Mouse (Mus musculus) limb, embryonic 14.5 days (tissue): ENCODE measurements at regions not wholly inside any gene's neighbourhood (a gene's known extent, or its start where the extent isn't known, plus 50 kb on each side); places are given as distances from the start of the nearest gene placed in this dataset.

ENCODE experiments used
- ATAC-seq: fragments of 200-750 bp; cut with Nextera tagmentation; 2 replicates; pipeline ENCODE4 v1.8.0; 2017; ENCODE audit warnings: low read depth, moderate number of reproducible peaks, moderate TSS enrichment; ENCODE audit not compliant: low FRiP score
- DNase-seq: peaks from one replicate; pipeline ENCODE4 v3.0.0-alpha.2; 2015; ENCODE audit warnings: low spot score
- H3K27ac ChIP-seq: fragments of 300-500 bp; sonication (generic); replicated peaks from 2 replicates; pipeline ENCODE4 v1.5.1; 2014; ENCODE audit warnings: low read depth, mild to moderate bottlenecking, low read length, moderate library complexity, mixed read lengths
- H3K27me3 ChIP-seq: fragments of 300-500 bp; sonication (generic); 2 replicates; pipeline ENCODE4 v1.6.1; 2014; ENCODE audit warnings: low read length, mixed read lengths; ENCODE audit not compliant: control insufficient read depth, insufficient read depth
- H3K36me3 ChIP-seq: fragments of 300-500 bp; sonication (generic); 2 replicates; pipeline ENCODE4 v1.6.1; 2014; ENCODE audit warnings: mild to moderate bottlenecking, low read length, moderate library complexity, mixed read lengths; ENCODE audit not compliant: control insufficient read depth, insufficient read depth
- H3K4me1 ChIP-seq: fragments of 300-500 bp; sonication (generic); 2 replicates; pipeline ENCODE4 v1.6.1; 2014; ENCODE audit warnings: antibody characterized with exemption, low read length, mixed read lengths; ENCODE audit not compliant: control insufficient read depth, insufficient read depth
- H3K4me2 ChIP-seq: fragments of 300-500 bp; sonication (generic); replicated peaks from 2 replicates; pipeline ENCODE4 v1.6.1; 2014; ENCODE audit warnings: low read depth, mild to moderate bottlenecking, low read length, moderate library complexity; ENCODE audit not compliant: severe bottlenecking
- H3K4me3 ChIP-seq: fragments of 300-500 bp; sonication (generic); replicated peaks from 2 replicates; pipeline ENCODE4 v1.5.1; 2014; ENCODE audit warnings: low read length
- H3K9ac ChIP-seq: fragments of 300-500 bp; sonication (generic); 2 replicates; pipeline ENCODE4 v1.6.1; 2014; ENCODE audit warnings: mild to moderate bottlenecking, low read depth, low read length, moderate library complexity; ENCODE audit not compliant: severe bottlenecking
- H3K9me3 ChIP-seq: fragments of 300-500 bp; sonication (generic); 2 replicates; pipeline ENCODE4 v1.6.1; 2016; ENCODE audit warnings: low read length; ENCODE audit not compliant: control insufficient read depth
- POLR2A ChIP-seq: fragments of 200-500 bp; IDR thresholded peaks from 2 replicates; pipeline ENCODE4 v1.8.0; 2012; ENCODE audit warnings: inconsistent platforms, mild to moderate bottlenecking, moderate library complexity, borderline replicate concordance; ENCODE audit not compliant: insufficient read depth, insufficient read length; ENCODE audit errors: extremely low read depth
- WGBS: fragments of 180-500 bp; shearing (Covaris S2); extraction: QIAGEN DNeasy Blood & Tissue Kit; methylation state at CpG from one replicate; pipeline ENCODE4 v1.1.7; 2014; 5-methylcytosine and 5-hydroxymethylcytosine counted together

DNA sequence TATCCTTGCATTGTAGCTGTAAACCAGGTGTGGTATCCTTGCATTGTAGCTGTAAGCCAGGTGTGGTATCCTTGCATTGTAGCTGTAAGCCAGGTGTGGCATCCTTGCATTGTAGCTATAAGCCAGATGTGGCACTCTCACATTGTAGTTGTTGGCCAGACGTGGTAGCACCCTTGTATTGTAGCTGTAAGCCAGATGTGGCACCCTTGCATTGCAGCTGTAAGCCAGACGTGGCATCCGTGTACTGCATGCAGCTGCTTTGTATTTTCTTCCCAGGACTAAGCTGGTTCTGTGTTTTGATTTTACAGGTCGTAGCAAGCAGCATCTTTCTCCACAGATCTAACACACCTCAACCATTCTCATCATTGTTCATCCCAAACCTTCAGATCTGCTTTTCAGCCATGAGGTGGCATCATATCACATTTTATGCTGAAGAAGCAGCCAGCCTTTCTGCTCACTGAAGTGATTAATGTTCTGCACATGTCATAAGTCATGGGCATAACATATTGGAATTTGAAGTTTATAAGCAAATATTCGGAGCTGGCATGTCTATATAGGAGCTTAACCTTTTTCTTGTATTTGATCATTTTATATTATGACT is 71.5 kb downstream of the Mterf1b start:
- no peaks in the 10 kb centered on the region for H3K27me3 ChIP-seq
- DNase-seq = no peak
- 50% methylated on average over 5 of the region's 5 CpGs for WGBS
- H3K36me3 ChIP-seq = no peaks in the 10 kb centered on the region
- no peak overlapping the region for H3K9ac ChIP-seq
- H3K9me3 ChIP-seq = no peaks in the 10 kb centered on the region
- H3K4me3 ChIP-seq = no peak overlapping the region
- TF ChIP-seq POLR2A = no peak
- ATAC-seq = no peak
- no peak overlapping the region for H3K27ac ChIP-seq
- H3K4me2 ChIP-seq = no peak overlapping the region
- H3K4me1 ChIP-seq = no peaks in the 10 kb centered on the region

DNA sequence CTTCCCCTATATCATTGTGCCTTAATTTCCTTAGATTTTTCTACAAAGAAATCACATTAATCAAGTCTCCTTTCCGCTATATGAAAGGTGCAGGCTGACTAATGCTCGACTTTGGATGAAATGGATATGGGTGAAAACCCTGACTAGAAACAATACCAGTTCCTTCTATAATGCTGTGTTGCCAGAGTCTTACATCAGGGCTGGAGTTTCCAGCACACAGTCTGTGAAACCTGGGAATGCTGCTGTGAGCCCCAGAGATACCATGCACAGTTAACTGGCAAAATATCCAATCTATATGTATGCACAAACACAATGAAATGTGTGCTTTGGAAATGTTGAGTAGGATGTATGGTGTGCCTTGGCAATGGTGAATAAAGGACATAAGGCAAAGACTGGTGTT is 75.5 kb downstream of the Mterf1b start:
- Histone ChIP-seq H3K4me3 (no peak overlapping the region), H3K27ac (no peak overlapping the region), H3K27me3 (no peaks in the 10 kb centered on the region), H3K4me2 (no peak overlapping the region), H3K4me1 (no peaks in the 10 kb centered on the region), H3K9ac (no peak overlapping the region), H3K36me3 (no peaks in the 10 kb centered on the region), H3K9me3 (no peaks in the 10 kb centered on the region)
- ATAC-seq (no peak), DNase-seq (no peak)
- 87% methylated on average over 2 of the region's 2 CpGs for WGBS
- TF ChIP-seq POLR2A = no peak

DNA sequence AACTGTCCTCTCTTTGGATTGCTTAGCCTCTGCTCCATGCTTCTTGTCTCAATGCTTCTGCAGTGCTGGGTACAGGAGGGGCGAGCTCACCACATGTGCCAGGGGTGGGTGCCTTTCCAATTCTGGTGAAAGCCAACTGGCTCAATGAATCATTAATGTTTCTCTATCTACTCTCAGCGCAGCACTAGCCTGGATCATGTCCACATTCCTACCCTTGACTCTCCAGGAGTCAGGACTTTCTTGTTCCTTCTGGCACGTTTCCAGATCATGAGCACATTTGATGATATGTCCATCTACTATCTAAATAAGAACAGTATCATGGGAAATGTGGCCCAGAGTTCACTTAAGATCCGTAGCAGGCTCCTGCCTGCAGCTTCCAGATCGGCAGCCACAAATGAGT is 80.8 kb downstream of the Mterf1b start:
- DNase-seq (no peak), ATAC-seq (no peak)
- Histone ChIP-seq H3K27me3 (no peaks in the 10 kb centered on the region), H3K4me3 (no peak overlapping the region), H3K4me2 (no peak overlapping the region), H3K4me1 (no peaks in the 10 kb centered on the region), H3K9me3 (no peaks in the 10 kb centered on the region), H3K9ac (no peak overlapping the region), H3K36me3 (no peaks in the 10 kb centered on the region), H3K27ac (no peak overlapping the region)
- 83% methylated on average over 5 of the region's 5 CpGs for WGBS
- TF ChIP-seq POLR2A = no peak

DNA sequence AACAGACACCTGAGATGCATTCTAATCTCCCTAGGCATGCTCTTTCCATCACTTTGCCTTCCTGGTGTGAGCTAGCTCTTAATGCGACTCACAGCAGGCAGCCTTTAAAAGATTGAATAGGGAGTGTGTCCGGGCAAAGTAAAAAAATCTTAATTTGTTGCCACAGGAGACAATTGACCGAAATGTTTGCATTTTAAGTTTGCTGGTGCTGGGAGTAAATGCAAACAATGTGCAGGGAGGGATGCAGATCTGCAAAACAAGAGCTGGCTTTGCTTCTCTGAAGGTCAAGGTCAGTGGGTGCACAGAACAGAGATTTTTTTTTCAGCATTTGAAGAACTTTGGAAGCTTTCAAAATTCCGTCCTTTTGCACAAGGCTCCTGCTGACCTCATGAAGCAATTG is 111.4 kb downstream of the Mterf1b start:
- 22% methylated on average over 4 of the region's 4 CpGs for WGBS
- ATAC-seq (no peak), DNase-seq (no peak)
- Histone ChIP-seq H3K9me3 (no peaks in the 10 kb centered on the region), H3K4me1 (no peaks in the 10 kb centered on the region), H3K27me3 (no peaks in the 10 kb centered on the region), H3K9ac (no peak overlapping the region), H3K36me3 (no peaks in the 10 kb centered on the region), H3K4me3 (no peak overlapping the region), H3K27ac (no peak overlapping the region), H3K4me2 (no peak overlapping the region)
- TF ChIP-seq POLR2A = no peak

DNA sequence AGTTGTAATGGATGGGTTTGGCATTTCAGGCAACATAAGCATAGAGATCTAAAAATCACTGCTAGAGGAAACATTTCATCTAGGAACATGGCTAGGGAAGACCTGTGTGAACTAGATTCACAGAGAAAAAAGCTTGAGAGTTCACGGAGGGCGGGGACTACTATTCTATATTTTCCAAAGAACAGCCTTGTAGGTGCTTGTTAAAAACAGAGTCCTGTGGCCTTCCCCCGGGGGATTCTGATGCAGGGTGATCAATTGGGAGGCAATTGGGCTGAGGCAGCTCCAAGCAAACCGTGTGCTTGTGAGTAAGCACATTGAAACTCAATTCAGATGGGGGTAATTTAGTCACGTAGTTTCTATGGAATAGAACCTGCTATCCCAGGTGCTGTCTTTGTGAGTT is 112.0 kb downstream of the Mterf1b start:
- TF ChIP-seq POLR2A = no peak
- Histone ChIP-seq H3K9ac (no peak overlapping the region), H3K36me3 (no peaks in the 10 kb centered on the region), H3K9me3 (no peaks in the 10 kb centered on the region), H3K27me3 (no peaks in the 10 kb centered on the region), H3K4me3 (no peak overlapping the region), H3K4me2 (no peak overlapping the region), H3K4me1 (no peaks in the 10 kb centered on the region), H3K27ac (no peak overlapping the region)
- no peak for DNase-seq
- 36% methylated on average over 5 of the region's 5 CpGs for WGBS
- ATAC-seq = no peak

DNA sequence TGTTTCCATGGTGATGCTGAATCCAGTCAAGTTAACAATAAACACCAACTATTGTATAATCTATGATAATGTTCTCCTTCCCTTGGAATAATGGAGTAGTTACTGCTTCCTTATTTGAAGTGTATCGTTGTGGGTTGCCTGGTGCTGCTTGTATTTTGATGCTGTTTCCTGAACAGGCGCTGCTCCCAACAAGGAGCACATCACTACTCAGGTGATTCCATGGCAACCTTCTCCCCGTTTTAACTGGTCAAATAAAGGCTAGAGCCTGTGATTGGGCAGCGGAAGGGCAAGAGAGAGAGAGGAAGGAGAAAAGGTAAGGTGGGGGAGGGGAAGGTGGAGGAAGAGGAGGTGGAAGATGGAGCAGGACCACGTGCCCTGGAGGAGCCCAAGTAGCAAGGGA is 116.3 kb downstream of the Mterf1b start:
- Histone ChIP-seq H3K4me1 (peaks cover 6% of the 10 kb centered on the region; the same call in 1 of the 2 replicates), H3K9me3 (no peaks in the 10 kb centered on the region), H3K27me3 (no peaks in the 10 kb centered on the region), H3K4me3 (no peak overlapping the region), H3K4me2 (no peak overlapping the region), H3K36me3 (no peaks in the 10 kb centered on the region), H3K9ac (no peak overlapping the region), H3K27ac (no peak overlapping the region)
- TF ChIP-seq POLR2A = no peak
- no peak for ATAC-seq
- WGBS = 82% methylated on average over 5 of the region's 5 CpGs
- DNase-seq = no peak
